ENCODE assay signal across 8 mouse cellular contexts in the genomic region with DNA sequence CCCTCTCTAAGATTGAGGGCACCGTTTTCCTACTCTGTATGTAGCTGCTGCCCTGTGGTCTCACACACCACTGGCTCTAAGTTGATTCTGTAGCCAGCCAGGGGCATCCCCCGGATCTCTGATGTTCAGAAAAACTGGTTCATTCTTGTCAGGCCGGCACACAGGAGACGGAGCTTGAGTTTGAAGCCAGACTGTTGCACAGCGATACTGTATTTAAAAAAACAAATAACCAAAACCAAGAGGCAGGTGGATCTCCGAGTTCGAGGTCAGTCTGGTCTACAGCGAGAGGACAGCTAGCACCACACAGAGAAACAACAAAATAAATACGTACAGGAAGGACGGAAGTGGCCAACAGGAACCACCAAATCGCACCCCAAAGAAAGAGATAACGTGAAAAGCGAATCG. TPM values are rescaled to one million over a fixed set of nuclear protein-coding genes. Genes with fewer than 3 reads are reported as not detected.
DNase-seq lines count a peak whose midpoint lies in the region; ATAC-seq and TF ChIP-seq lines count a peak whose summit lies in the region.

No protein-coding gene starts in this region.

- peak overlapping the region; percentile 83 for H3K4me3 ChIP-seq in gastrocnemius, adult 2 months
- H3K4me3 ChIP-seq in embryonic facial prominence, embryonic 10.5 days = peak overlapping the region; percentile 87
- H3K4me3 ChIP-seq in intestine, embryonic 14.5 days (ENCODE audit: low read depth, low read length) = peak overlapping the region; percentile 85
- H3K4me3 ChIP-seq in midbrain, embryonic 12.5 days = peak overlapping the region; percentile 97

- H3K36me3 ChIP-seq in embryonic facial prominence, embryonic 10.5 days (replicated peaks) = peaks cover 26% of the 10 kb centered on the region
- H3K36me3 ChIP-seq in intestine, embryonic 14.5 days (ENCODE audit: control insufficient read depth, insufficient read depth, low read length) = peaks cover 9% of the 10 kb centered on the region
- H3K36me3 ChIP-seq in midbrain, embryonic 12.5 days = peaks cover 6% of the 10 kb centered on the region

- peaks cover 24% of the 10 kb centered on the region for H3K4me1 ChIP-seq in embryonic facial prominence, embryonic 10.5 days
- H3K4me1 ChIP-seq in intestine, embryonic 14.5 days (replicated peaks; ENCODE audit: control insufficient read depth, insufficient read depth, low read length) = peaks cover 16% of the 10 kb centered on the region
- peaks cover 27% of the 10 kb centered on the region for H3K4me1 ChIP-seq in midbrain, embryonic 12.5 days

- H3K4me2 ChIP-seq in intestine, embryonic 14.5 days (ENCODE audit: low read length) = peak overlapping the region; percentile 59
- peak overlapping the region; percentile 80 for H3K4me2 ChIP-seq in midbrain, embryonic 12.5 days (replicated peaks)

- H3K27me3 ChIP-seq in embryonic facial prominence, embryonic 10.5 days (replicated peaks; ENCODE audit: low read depth, poor library complexity, severe bottlenecking) = no peaks in the 10 kb centered on the region
- no peaks in the 10 kb centered on the region for H3K27me3 ChIP-seq in intestine, embryonic 14.5 days (replicated peaks; ENCODE audit: control insufficient read depth, insufficient read depth, low read length)
- no peaks in the 10 kb centered on the region for H3K27me3 ChIP-seq in midbrain, embryonic 12.5 days

- H3K9ac ChIP-seq in intestine, embryonic 14.5 days (ENCODE audit: low read length) = peak overlapping the region; percentile 94
- peak overlapping the region; percentile 94 for H3K9ac ChIP-seq in midbrain, embryonic 12.5 days (replicated peaks)

- intact Hi-C loops in gastrocnemius, adult 2 months (cut with DNase I) = loop anchor here (1.0 to 5.0 kb wide), 3 partner anchors 18 to 213 kb away; no protein-coding TSS in a partner anchor

- ATAC-seq in intestine, embryonic 14.5 days (replicated peaks; ENCODE audit: low FRiP score, low TSS enrichment, low read depth) = peak; percentile 28; the same call in 1 of the 2 replicates
- ATAC-seq in midbrain, embryonic 12.5 days (ENCODE audit: low FRiP score, low read depth) = peak; percentile 27

- H3K27ac ChIP-seq in gastrocnemius, adult 2 months = peak overlapping the region; percentile 93
- H3K27ac ChIP-seq in embryonic facial prominence, embryonic 10.5 days (replicated peaks) = peak overlapping the region; percentile 98
- peak overlapping the region; percentile 85 for H3K27ac ChIP-seq in intestine, embryonic 14.5 days (ENCODE audit: low read depth)
- H3K27ac ChIP-seq in midbrain, embryonic 12.5 days (replicated peaks) = peak overlapping the region; percentile 91

- no peak for DNase-seq in gastrocnemius, adult 2 months
- DNase-seq in gastrocnemius, adult 8-10 months (ENCODE audit: low spot score in 2 of 2) = no peak
- peak; percentile 64 to 69 for DNase-seq in B cell, adult 2 months
- peak; percentile 50 for DNase-seq in embryonic facial prominence, embryonic 10.5 days (ENCODE audit: low spot score)
- DNase-seq in intestine, embryonic 14.5 days (ENCODE audit: low spot score) = peak; percentile 76
- DNase-seq in natural killer cell, adult 2 months (ENCODE audit: low spot score in 2 of 2) = no peak
- no peak for DNase-seq in right cerebral cortex, postnatal 10 days (ENCODE audit: low spot score in 2 of 2)

- 4% methylated on average over 14 of the region's 14 CpGs for WGBS in embryonic facial prominence, embryonic 10.5 days
- under 1% methylated on average over 14 of the region's 14 CpGs for WGBS in intestine, embryonic 14.5 days
- 3% methylated on average over 14 of the region's 14 CpGs for WGBS in midbrain, embryonic 12.5 days

- TF ChIP-seq CTCF in gastrocnemius, adult 2 months (IDR thresholded peaks at IDR 0.05) = no peak

- H3K9me3 ChIP-seq in embryonic facial prominence, embryonic 10.5 days = no peaks in the 10 kb centered on the region
- H3K9me3 ChIP-seq in intestine, embryonic 14.5 days (ENCODE audit: control insufficient read depth, low read length) = no peaks in the 10 kb centered on the region
- no peaks in the 10 kb centered on the region for H3K9me3 ChIP-seq in midbrain, embryonic 12.5 days

RNA-seq across cellular contexts. Expression of a gene that starts 2.1 kb away (rescaled TPM):
- total RNA-seq in gastrocnemius, adult 2 months (2021) = 10 to 100 TPM; 67.4 to 74.9 TPM
- 10 to 100 TPM; 74.1 to 81.0 (median 77.4) TPM for total RNA-seq in gastrocnemius, adult 8-10 months (2022)
- polyA plus RNA-seq in embryonic facial prominence, embryonic 10.5 days (2016; fragmentation: Nextera tagmentation; extraction: Ambion mirVana) = 51.3 and 54.5 TPM in 2 replicates
- polyA plus RNA-seq in intestine, embryonic 14.5 days (2014; fragmentation: Nextera tagmentation; extraction: Ambion mirVana) = 46.0 and 47.2 TPM in 2 replicates
- 58.7 and 67.9 TPM in 2 replicates for polyA plus RNA-seq in midbrain, embryonic 12.5 days (2016; fragmentation: Nextera tagmentation; extraction: Ambion mirVana)

RNA-seq across cellular contexts. Expression of a gene that starts 22.7 kb away (rescaled TPM):
- 10 to 100 TPM; 60.3 to 62.1 TPM for total RNA-seq in gastrocnemius, adult 2 months (2021)
- total RNA-seq in gastrocnemius, adult 8-10 months (2022) = 10 to 100 TPM; 55.0 to 63.5 (median 62.4) TPM
- 41.2 and 49.2 TPM in 2 replicates for polyA plus RNA-seq in embryonic facial prominence, embryonic 10.5 days (2016; fragmentation: Nextera tagmentation; extraction: Ambion mirVana)
- 45.9 and 47.4 TPM in 2 replicates for polyA plus RNA-seq in intestine, embryonic 14.5 days (2014; fragmentation: Nextera tagmentation; extraction: Ambion mirVana)
- polyA plus RNA-seq in midbrain, embryonic 12.5 days (2016; fragmentation: Nextera tagmentation; extraction: Ambion mirVana) = 64.9 and 66.5 TPM in 2 replicates

RNA-seq across cellular contexts. Expression of a gene that starts 37.3 kb away (rescaled TPM):
- 100 to 1,000 TPM; 389 to 466 TPM for total RNA-seq in gastrocnemius, adult 2 months (2021)
- 100 to 1,000 TPM; 382 to 564 (median 462) TPM for total RNA-seq in gastrocnemius, adult 8-10 months (2022)
- polyA plus RNA-seq in embryonic facial prominence, embryonic 10.5 days (2016; fragmentation: Nextera tagmentation; extraction: Ambion mirVana) = 1,419 and 1,432 TPM in 2 replicates
- 1,906 and 1,976 TPM in 2 replicates for polyA plus RNA-seq in intestine, embryonic 14.5 days (2014; fragmentation: Nextera tagmentation; extraction: Ambion mirVana)
- 1,023 and 1,075 TPM in 2 replicates for polyA plus RNA-seq in midbrain, embryonic 12.5 days (2016; fragmentation: Nextera tagmentation; extraction: Ambion mirVana)

RNA-seq across cellular contexts. Expression of a gene that starts 52.4 kb away (rescaled TPM):
- total RNA-seq in gastrocnemius, adult 2 months (2021) = under 1 TPM; 0.13 to 0.20 TPM
- total RNA-seq in gastrocnemius, adult 8-10 months (2022) = under 1 TPM in 1 of 4 experiments, not detected in 3; 0.24 TPM
- polyA plus RNA-seq in embryonic facial prominence, embryonic 10.5 days (2016; fragmentation: Nextera tagmentation; extraction: Ambion mirVana) = 1.8 and 2.0 TPM in 2 replicates
- polyA plus RNA-seq in intestine, embryonic 14.5 days (2014; fragmentation: Nextera tagmentation; extraction: Ambion mirVana) = 0.70 and 0.85 TPM in 2 replicates
- polyA plus RNA-seq in midbrain, embryonic 12.5 days (2016; fragmentation: Nextera tagmentation; extraction: Ambion mirVana) = 0.45 and 0.60 TPM in 2 replicates

Comparison
In these comparisons a context has a peak if more than half of its experiments do, and no peak if none do; other contexts are left out.
1. DNase-seq: peak in B cell, adult 2 months (2 of 2), embryonic facial prominence, embryonic 10.5 days (single experiment) and intestine, embryonic 14.5 days (single experiment); none in gastrocnemius, adult 2 months (single experiment), gastrocnemius, adult 8-10 months (0 of 2), natural killer cell, adult 2 months (0 of 2) and right cerebral cortex, postnatal 10 days (0 of 2).
2. Peak in every context shown above with its lines, with median percentiles within 50 percentile points of each other: H3K27ac ChIP-seq and H3K4me3 ChIP-seq.